8 mouse cellular contexts compared by ENCODE assay signal in the genomic region with DNA sequence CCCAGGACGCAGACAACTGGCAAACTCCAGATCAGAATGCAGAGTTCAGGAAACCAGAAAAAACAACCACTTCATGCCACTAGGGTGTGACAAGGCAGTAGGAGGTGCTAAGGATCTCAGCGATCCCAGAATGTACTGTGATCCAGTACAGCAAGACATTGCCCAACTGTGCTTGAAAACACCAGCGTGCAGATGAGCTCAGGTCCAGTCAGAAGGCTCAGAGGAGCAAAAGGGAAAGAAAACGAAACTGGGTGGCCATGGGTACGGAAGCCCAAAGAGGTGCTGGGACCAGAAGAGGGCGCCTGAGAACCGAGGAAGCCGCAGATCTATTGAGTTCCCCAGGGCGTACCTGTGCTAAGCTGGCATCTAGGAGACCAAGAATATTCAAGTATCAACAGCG. TPM values are rescaled to one million over a fixed set of nuclear protein-coding genes. Genes with fewer than 3 reads are reported as not detected.
A peak's percentile ranks its signal among the peaks of the same experiment; 100 is the strongest.
DNase-seq lines count a peak whose midpoint lies in the region; ATAC-seq and TF ChIP-seq lines count a peak whose summit lies in the region.

No protein-coding gene starts in this region.

- no peaks in the 10 kb centered on the region for H3K4me1 ChIP-seq in embryonic facial prominence, embryonic 12.5 days
- no peaks in the 10 kb centered on the region for H3K4me1 ChIP-seq in kidney, adult 2 months (ENCODE audit: control insufficient read depth, insufficient read depth, low read length)
- no peaks in the 10 kb centered on the region for H3K4me1 ChIP-seq in limb, embryonic 12.5 days (replicated peaks)
- H3K4me1 ChIP-seq in midbrain, embryonic 15.5 days, result no peaks in the 10 kb centered on the region
- H3K4me1 ChIP-seq in spleen, adult 2 months (ENCODE audit: control insufficient read depth, insufficient read depth, insufficient read length), result no peaks in the 10 kb centered on the region

- TF ChIP-seq POLR2A in kidney, adult 2 months (IDR thresholded peaks at IDR 0.05; ENCODE audit: low read depth, low read length), result no peak
- TF ChIP-seq POLR2A in spleen, adult 2 months (IDR thresholded peaks at IDR 0.05; ENCODE audit: low read depth, low read length), result no peak

- H3K27ac ChIP-seq in embryonic facial prominence, embryonic 12.5 days, result no peak overlapping the region
- H3K27ac ChIP-seq in kidney, adult 2 months (ENCODE audit: insufficient read depth, low read depth, low read length), result no peak overlapping the region
- no peak overlapping the region for H3K27ac ChIP-seq in limb, embryonic 12.5 days
- H3K27ac ChIP-seq in midbrain, embryonic 15.5 days, result no peak overlapping the region
- peak overlapping the region; percentile 64 for H3K27ac ChIP-seq in spleen, adult 2 months (ENCODE audit: insufficient read depth, low read length)

- DNase-seq in 3134 (ENCODE audit: extremely low read depth, insufficient read length, low spot score), result peak; percentile 66
- DNase-seq in adrenal gland, postnatal 14 days, result peak; percentile 65
- peak; percentile 71 to 72 for DNase-seq in heart, adult 18-20 months
- DNase-seq in kidney, adult 2 months, result peak; percentile 71
- DNase-seq in spleen, adult 2 months (ENCODE audit: low read depth in 1 of 2, low spot score in 2 of 2), result peak; percentile 49 to 70

- H3K4me3 ChIP-seq in embryonic facial prominence, embryonic 12.5 days, result peak overlapping the region; percentile 18; the same call in 1 of the 2 replicates
- H3K4me3 ChIP-seq in kidney, adult 2 months (ENCODE audit: insufficient read depth, low read depth, low read length), result peak overlapping the region; percentile 60
- H3K4me3 ChIP-seq in limb, embryonic 12.5 days (replicated peaks), result peak overlapping the region; percentile 23
- H3K4me3 ChIP-seq in midbrain, embryonic 15.5 days, result peak overlapping the region; percentile 23
- H3K4me3 ChIP-seq in spleen, adult 2 months (ENCODE audit: extremely low read depth, insufficient read depth, insufficient read length), result peak overlapping the region; percentile 59; the same call in 1 of the 2 replicates

- ATAC-seq in embryonic facial prominence, embryonic 12.5 days (ENCODE audit: insufficient number of reproducible peaks, insufficient read depth, low FRiP score, low TSS enrichment), result 0 out of 2 replicates have a peak, but pooled peaks have one; percentile 67
- peak; percentile 52; the same call in 1 of the 2 replicates for ATAC-seq in limb, embryonic 12.5 days (ENCODE audit: insufficient number of reproducible peaks, insufficient read depth, low FRiP score, low TSS enrichment, low read depth)
- peak; percentile 82 for ATAC-seq in midbrain, embryonic 15.5 days (replicated peaks)

- no peaks in the 10 kb centered on the region for H3K36me3 ChIP-seq in embryonic facial prominence, embryonic 12.5 days
- no peaks in the 10 kb centered on the region for H3K36me3 ChIP-seq in kidney, adult 2 months (ENCODE audit: control insufficient read depth, insufficient read depth, low read length)
- H3K36me3 ChIP-seq in limb, embryonic 12.5 days, result no peaks in the 10 kb centered on the region
- no peaks in the 10 kb centered on the region for H3K36me3 ChIP-seq in midbrain, embryonic 15.5 days (replicated peaks)
- no peaks in the 10 kb centered on the region for H3K36me3 ChIP-seq in spleen, adult 2 months (ENCODE audit: control insufficient read depth, insufficient read depth, low read length)

- peak overlapping the region; percentile 32 for H3K4me2 ChIP-seq in embryonic facial prominence, embryonic 12.5 days (replicated peaks)
- peak overlapping the region; percentile 42 for H3K4me2 ChIP-seq in limb, embryonic 12.5 days
- H3K4me2 ChIP-seq in midbrain, embryonic 15.5 days, result peak overlapping the region; percentile 45

- no peaks in the 10 kb centered on the region for H3K27me3 ChIP-seq in embryonic facial prominence, embryonic 12.5 days
- no peaks in the 10 kb centered on the region for H3K27me3 ChIP-seq in kidney, adult 2 months (replicated peaks; ENCODE audit: control insufficient read depth, insufficient read depth, low read length)
- H3K27me3 ChIP-seq in limb, embryonic 12.5 days, result peaks cover 9% of the 10 kb centered on the region
- no peaks in the 10 kb centered on the region for H3K27me3 ChIP-seq in midbrain, embryonic 15.5 days (replicated peaks)
- no peaks in the 10 kb centered on the region for H3K27me3 ChIP-seq in spleen, adult 2 months (ENCODE audit: control insufficient read depth, insufficient read depth, low read length)

- H3K9ac ChIP-seq in embryonic facial prominence, embryonic 12.5 days, result no peak overlapping the region
- no peak overlapping the region for H3K9ac ChIP-seq in limb, embryonic 12.5 days (replicated peaks)
- no peak overlapping the region for H3K9ac ChIP-seq in midbrain, embryonic 15.5 days

- 24% methylated on average over 10 of the region's 10 CpGs for WGBS in embryonic facial prominence, embryonic 12.5 days
- WGBS in kidney, adult 2 months, result 1% methylated on average over 8 of the region's 10 CpGs
- 24% methylated on average over 10 of the region's 10 CpGs for WGBS in limb, embryonic 12.5 days
- 26% methylated on average over 10 of the region's 10 CpGs for WGBS in midbrain, embryonic 15.5 days
- 17% methylated on average over 10 of the region's 10 CpGs for WGBS in spleen, adult 2 months

- no peaks in the 10 kb centered on the region for H3K9me3 ChIP-seq in embryonic facial prominence, embryonic 12.5 days
- H3K9me3 ChIP-seq in limb, embryonic 12.5 days, result no peaks in the 10 kb centered on the region
- no peaks in the 10 kb centered on the region for H3K9me3 ChIP-seq in midbrain, embryonic 15.5 days

- TF ChIP-seq CTCF in kidney, adult 2 months (conservative IDR thresholded peaks at IDR 0.05; ENCODE audit: insufficient read depth, insufficient read length, low read depth, low read length), result peak; percentile 60
- peak; percentile 47; the same call in 1 of the 2 replicates for TF ChIP-seq CTCF in spleen, adult 2 months (IDR thresholded peaks at IDR 0.05; ENCODE audit: extremely low read depth, insufficient read depth, insufficient read length, insufficient replicate concordance)

RNA-seq across cellular contexts. Expression of gene Opn1mw, which starts 11.8 kb away (rescaled TPM):
- total RNA-seq in adrenal gland, postnatal 14 days (2021), result not detected in 2 replicates
- not detected in 2 replicates for polyA plus RNA-seq in embryonic facial prominence, embryonic 12.5 days (2016; fragmentation: Nextera tagmentation; extraction: Ambion mirVana)
- not detected for total RNA-seq in heart, adult 18-20 months (2021)
- polyA plus RNA-seq in kidney, adult 2 months (2012; rRNA removed), result not detected in 2 replicates
- not detected in 2 replicates for polyA plus RNA-seq in limb, embryonic 12.5 days (2016; fragmentation: Nextera tagmentation; extraction: Ambion mirVana)
- polyA plus RNA-seq in midbrain, embryonic 15.5 days (2015; fragmentation: Nextera tagmentation; extraction: Ambion mirVana), result not detected in 2 replicates
- polyA plus RNA-seq in spleen, adult 2 months (2012; rRNA removed), result not detected in 2 replicates

RNA-seq across cellular contexts. Expression of gene Mecp2, which starts 19.7 kb away (rescaled TPM):
- total RNA-seq in adrenal gland, postnatal 14 days (2021), result 31.6 and 36.4 TPM in 2 replicates
- 14.8 and 15.6 TPM in 2 replicates for polyA plus RNA-seq in embryonic facial prominence, embryonic 12.5 days (2016; fragmentation: Nextera tagmentation; extraction: Ambion mirVana)
- 10 to 100 TPM; 25.7 to 30.4 TPM for total RNA-seq in heart, adult 18-20 months (2021)
- 6.8 and 7.0 TPM in 2 replicates for polyA plus RNA-seq in kidney, adult 2 months (2012; rRNA removed)
- polyA plus RNA-seq in limb, embryonic 12.5 days (2016; fragmentation: Nextera tagmentation; extraction: Ambion mirVana), result 13.1 and 14.2 TPM in 2 replicates
- 15.7 and 17.0 TPM in 2 replicates for polyA plus RNA-seq in midbrain, embryonic 15.5 days (2015; fragmentation: Nextera tagmentation; extraction: Ambion mirVana)
- 5.5 and 6.1 TPM in 2 replicates for polyA plus RNA-seq in spleen, adult 2 months (2012; rRNA removed)

RNA-seq across cellular contexts. Expression of gene Tex28, which starts 52.1 kb away (rescaled TPM):
- not detected in 2 replicates for total RNA-seq in adrenal gland, postnatal 14 days (2021)
- polyA plus RNA-seq in embryonic facial prominence, embryonic 12.5 days (2016; fragmentation: Nextera tagmentation; extraction: Ambion mirVana), result not detected in 2 replicates
- total RNA-seq in heart, adult 18-20 months (2021), result not detected
- polyA plus RNA-seq in kidney, adult 2 months (2012; rRNA removed), result not detected in 2 replicates
- polyA plus RNA-seq in limb, embryonic 12.5 days (2016; fragmentation: Nextera tagmentation; extraction: Ambion mirVana), result not detected in 2 replicates
- not detected in 2 replicates for polyA plus RNA-seq in midbrain, embryonic 15.5 days (2015; fragmentation: Nextera tagmentation; extraction: Ambion mirVana)
- not detected in 2 replicates for polyA plus RNA-seq in spleen, adult 2 months (2012; rRNA removed)
